Mouse (Mus musculus) kidney, adult 2 months (tissue): ENCODE measurements around the gene Psmd11.

Source experiments
- CTCF ChIP-seq: fragments of 200-500 bp; conservative IDR thresholded peaks from 2 replicates; pipeline ENCODE4 v1.5.1; 2011; ENCODE audit warnings: low read depth, mild to moderate bottlenecking, control low read depth, low read length, moderate library complexity, mixed read lengths; ENCODE audit not compliant: insufficient read depth, insufficient read length
- POLR2A ChIP-seq: fragments of 200-500 bp; IDR thresholded peaks from one replicate; pipeline ENCODE4 v1.6.1; 2011; ENCODE audit warnings: low read depth, low read length, control low read depth

DNA sequence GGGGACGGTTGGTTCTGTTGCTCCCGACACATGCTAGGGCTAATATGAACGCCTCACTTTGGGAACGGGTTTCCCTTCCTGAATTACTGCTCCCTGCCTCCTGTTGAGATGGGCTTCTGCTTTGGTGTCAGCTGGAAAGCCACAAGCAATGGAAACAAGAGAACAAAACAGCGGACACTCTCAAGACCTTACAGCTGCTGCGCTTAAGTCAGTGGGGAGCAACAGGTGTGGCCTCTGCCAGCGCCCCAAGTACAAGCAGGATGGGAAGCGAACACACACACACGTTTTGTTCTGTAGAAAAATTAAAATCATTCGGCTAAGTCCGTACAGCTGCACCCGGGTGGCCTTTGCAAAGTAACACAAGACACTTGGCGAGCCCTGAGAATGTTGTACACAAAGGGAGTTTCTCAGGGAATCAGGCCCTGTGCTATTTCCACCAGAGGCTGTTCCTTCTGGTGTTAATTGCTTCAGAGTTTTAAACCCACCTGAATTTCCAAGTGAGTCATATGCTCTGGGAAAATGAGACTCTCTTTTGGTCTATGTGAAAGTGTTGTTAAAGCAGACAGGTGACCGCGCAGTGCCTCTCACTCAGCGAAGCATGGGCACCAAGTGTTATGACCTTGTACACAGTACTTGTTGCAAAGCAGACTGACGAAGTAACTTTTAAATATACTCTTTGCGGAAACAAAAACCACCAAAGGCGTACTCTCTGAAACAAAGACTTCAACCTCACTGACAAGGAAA lies 84.1 kb downstream of the Psmd11 start:
- no peak for TF ChIP-seq POLR2A
- TF ChIP-seq CTCF = no peak
